Mouse (Mus musculus): ENCODE measurements around the gene Il6ra.
"Not testable (repeated sequence)": the region's sequence is repeated elsewhere in the genome, so short reads cannot be mapped to it uniquely, and the experiment has no call there.

Gene Il6ra

DNA sequence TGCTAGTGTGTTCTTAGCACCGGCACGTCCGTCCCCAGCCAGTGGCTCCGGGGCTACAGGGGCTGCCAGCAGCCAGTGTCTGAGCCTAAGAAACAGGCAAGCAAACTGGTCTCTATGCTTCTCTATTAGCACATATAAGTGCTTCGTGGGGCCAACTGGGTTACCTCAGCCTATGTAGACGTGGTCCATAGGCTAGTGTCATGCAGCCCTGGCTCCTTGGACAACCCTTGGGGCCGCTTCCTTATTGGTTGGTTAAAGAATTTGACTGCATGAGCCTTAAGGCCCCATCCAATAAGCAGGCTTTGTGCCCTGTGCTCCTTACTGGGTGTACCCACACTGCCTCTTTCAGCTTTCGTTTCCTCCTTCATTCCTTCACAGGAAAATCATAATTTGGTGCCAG is 37.2 kb downstream of the Il6ra start:
- DNase-seq (ENCODE audit: low read depth, low spot score): no peak

GRCm38 (mm10) chr3:89875021-89875420 is 38.0 kb downstream of the Il6ra start:
- no peak for DNase-seq (ENCODE audit: low read depth, low spot score)

GRCm38 (mm10) chr3:89874076-89874475 is 38.9 kb downstream of the Il6ra start:
- DNase-seq (ENCODE audit: low read depth, low spot score): no peak

- DNase-seq (ENCODE audit: low read depth, low spot score): no peak
These were observed 40.3 kb downstream of the Il6ra start for GRCm38 (mm10) chr3:89872684-89873083.

DNA sequence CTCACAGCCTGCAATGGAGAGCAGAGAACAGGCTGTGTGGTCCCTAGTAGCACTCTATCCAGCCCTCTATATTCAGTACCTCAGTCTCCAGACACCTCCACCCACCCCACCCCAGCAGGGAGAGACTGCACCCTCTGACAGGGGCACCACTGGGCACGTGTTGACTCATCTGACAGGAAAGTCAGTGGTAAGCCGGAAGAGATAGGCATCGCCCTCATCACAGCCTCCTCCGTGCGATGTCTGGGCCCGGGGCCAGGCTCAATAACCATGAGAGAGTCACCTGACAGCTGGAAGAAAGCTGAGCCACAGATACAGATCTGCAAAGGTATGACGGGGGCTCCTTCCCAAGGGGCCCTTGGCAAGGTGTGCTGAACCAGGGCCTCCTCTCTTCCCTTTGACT is 40.8 kb downstream of the Il6ra start:
- DNase-seq (ENCODE audit: low read depth, low spot score): no peak

DNA sequence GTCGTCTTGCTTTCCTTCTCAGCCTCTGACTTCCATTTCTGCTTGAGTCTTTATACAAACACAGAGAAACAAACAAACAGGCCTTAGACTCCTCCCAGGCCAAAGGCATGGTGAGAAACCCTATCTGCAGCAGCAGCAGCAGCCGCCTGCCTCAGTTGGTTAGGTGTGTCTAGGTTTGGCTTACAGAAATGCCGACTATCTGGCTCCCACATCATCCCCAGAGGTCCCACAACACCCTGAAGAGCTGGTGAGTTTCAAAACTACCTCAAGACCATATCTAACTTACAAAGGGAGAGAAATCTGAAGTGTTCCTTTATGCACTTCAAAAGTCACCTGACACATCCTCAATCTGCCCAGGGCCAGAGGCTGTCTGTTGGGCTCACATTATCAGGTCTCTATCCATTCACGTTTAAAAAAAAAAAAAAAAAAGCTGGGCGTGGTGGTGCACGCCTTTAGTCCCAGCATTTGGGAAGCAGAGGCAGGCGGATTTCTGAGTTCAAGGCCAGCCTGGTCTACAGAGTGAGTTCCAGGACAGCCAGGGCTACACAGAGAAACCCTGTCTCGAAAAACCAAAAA is 41.6 kb downstream of the Il6ra start:
- DNase-seq (ENCODE audit: low read depth, low spot score): no peak

DNA sequence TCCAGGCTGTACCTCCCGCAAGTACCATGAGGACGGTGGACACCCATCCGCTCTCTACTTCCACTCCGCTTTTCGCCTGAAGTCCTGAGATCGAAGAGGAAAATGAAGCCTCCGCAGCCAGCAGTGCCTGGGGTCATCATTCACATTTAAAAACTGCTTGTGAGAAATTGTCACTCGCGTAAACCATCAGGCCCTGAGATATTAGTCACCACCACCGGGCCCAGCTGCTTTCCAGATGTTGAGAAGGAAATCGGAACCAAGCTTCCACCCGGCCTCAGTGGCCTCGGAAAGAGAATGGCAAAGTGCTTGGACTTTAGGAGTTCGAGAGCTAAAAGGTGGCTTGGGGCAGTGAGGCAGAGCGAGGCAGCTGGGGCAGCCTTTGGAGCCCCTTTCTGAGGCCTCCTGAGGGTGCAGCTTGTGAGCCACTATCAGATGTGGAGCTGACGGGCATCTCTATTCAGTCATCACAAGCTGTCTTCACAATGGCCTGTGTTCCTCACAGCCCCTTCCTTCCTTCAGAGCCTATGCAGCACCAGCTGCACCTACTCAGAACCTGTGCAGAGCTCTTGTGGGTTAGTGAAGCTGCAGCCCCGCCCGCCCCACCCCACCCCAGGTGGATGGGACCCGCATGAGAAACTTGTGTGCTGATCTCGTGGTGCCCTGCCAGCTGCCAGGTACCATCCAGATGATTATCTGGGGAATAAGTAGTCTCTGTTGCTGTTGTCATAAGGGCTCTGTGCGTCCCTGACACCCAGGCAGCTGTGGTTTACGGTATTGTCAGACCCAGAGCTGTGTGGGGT is 42.3 kb downstream of the Il6ra start:
- DNase-seq (ENCODE audit: low read depth, low spot score): no peak

GRCm38 (mm10) chr3:89869556-89869955 is 43.4 kb downstream of the Il6ra start:
- no peak for DNase-seq (ENCODE audit: low read depth, low spot score)

DNA sequence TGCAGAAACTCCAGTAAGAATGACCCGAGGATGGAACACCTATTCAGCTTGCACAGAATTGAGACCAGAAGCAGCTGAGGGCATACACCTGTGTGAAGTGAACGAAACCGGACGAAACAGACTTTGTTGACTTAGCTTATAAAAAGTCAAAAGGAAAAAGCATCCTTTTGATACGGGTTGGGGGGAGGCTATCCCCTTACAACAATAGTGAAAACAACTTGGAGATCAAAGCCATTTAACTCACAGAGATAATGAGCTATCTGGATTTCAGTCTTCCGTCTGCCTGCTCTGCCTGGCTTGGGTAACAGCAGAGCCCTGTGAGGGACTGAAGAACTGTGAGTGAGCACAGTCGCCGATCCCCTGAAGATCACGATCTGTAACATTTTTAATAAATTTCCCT is 44.0 kb downstream of the Il6ra start:
- no peak for DNase-seq (ENCODE audit: low read depth, low spot score)

GRCm38 (mm10) chr3:89868357-89868756 is 44.6 kb downstream of the Il6ra start:
- DNase-seq (ENCODE audit: low read depth, low spot score): no peak

- DNase-seq (ENCODE audit: low read depth, low spot score): no peak
These were observed 45.3 kb downstream of the Il6ra start for GRCm38 (mm10) chr3:89867651-89868050.

GRCm38 (mm10) chr3:89865764-89866163 is 47.2 kb downstream of the Il6ra start:
- no peak for DNase-seq (ENCODE audit: low read depth, low spot score)

DNA sequence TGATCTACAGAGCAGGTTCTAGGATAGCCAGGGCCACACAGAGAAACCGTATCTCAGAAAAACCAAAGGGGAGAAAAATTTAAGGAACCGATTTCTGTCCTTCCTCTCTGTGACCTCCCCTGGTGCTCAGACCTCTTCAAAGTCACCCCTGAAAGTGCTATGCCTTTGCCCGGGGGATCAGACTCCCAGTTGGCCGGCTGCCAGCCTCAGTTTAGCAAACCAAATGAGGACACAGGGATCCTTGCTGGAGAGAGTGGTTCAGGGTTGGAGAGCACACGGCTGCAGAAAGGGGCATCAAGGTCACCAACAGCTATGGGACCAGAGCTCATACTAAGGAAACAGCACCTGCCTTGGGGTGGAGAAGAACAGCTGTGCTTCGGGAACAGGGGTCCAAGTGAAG is 48.0 kb downstream of the Il6ra start:
- DNase-seq (ENCODE audit: low read depth, low spot score): no peak

DNA sequence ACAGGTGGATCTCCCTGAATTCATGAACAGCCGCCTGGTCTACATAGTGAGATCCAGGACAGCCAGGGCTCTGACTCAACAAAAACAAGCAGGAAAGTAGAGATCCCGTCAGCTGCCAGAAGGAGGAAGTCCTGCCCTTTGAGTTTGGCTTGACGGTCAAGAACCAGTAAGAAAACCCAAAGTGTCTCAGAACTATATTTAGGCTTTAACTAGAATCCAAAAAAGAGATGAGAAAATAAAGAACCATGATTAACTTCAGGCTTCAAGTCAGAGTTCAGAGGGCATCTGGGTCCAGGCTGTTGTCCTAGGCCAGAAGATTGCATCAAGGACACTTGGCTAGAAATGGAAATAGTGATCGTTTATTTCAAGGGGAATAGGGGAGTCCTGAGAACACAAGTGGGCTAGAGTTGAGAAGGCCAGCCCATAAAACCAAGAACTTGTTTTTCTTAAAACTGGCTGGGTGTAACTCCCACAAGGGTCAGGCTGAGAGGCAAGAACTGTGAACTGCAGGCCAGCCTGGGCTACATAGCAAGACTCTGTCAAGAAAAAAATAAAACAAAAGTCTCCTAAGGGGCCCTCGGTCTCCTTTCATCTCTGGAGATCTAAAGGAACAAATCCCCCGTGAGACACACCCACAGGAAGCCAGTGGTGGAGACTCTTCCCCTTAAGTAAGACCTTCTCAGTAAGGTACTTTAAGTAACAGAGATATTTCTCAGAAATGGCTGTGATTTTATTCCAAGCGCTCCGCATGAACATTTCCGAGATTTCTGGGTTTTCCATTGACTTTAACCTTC is 49.1 kb downstream of the Il6ra start:
- DNase-seq (ENCODE audit: low read depth, low spot score): no peak

GRCm38 (mm10) chr3:89863276-89863675 is 49.7 kb downstream of the Il6ra start:
- not testable (repeated sequence) for DNase-seq (ENCODE audit: low read depth, low spot score)

GRCm38 (mm10) chr3:89862182-89862761 is 50.7 kb downstream of the Il6ra start:
- no peak for DNase-seq (ENCODE audit: low read depth, low spot score)

DNA sequence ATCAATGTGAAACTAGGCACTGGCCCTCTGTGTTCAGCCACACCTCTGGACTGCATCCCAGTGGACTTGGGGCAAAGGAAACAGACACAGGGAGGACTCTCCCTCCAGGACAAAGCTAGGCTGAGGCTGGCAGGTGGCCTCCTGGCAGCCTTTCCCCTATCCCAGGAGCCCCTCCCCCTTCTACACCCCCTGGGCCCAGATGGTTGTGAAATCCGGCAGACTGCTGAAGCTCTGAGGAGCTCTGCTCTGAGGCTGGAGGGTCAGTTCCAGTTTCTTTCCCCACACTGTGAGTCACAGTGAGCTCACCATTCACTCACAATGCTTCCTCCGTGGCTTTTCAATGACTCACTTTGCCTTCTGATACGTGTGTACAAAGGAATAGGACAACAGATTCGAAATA is 51.9 kb downstream of the Il6ra start:
- DNase-seq (ENCODE audit: low read depth, low spot score): no peak

- DNase-seq (ENCODE audit: low read depth, low spot score): no peak
These were observed 52.7 kb downstream of the Il6ra start for GRCm38 (mm10) chr3:89860343-89860742.

DNA sequence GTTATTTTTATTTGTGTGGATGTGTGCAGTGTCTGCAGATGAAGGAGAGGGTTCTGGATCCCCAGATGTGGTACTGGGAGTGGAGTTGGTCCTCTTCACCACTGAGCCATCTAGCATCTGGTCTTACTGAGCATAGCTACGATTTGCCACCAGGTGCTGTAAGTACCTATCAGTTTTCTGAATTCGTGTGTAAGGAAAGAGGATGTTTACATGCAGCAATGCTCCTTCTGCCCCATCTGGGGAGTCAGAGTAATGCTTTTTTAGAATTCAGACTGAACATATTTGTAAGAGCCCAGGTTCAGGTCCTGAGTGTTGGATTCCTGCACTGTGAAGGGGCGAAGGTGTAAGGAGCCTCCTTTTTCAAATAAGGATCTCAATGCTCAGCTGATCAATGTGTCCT is 53.1 kb downstream of the Il6ra start:
- DNase-seq (ENCODE audit: low read depth, low spot score): peak; percentile 38

GRCm38 (mm10) chr3:89858888-89859287 is 54.1 kb downstream of the Il6ra start:
- DNase-seq (ENCODE audit: low read depth, low spot score): no peak

DNA sequence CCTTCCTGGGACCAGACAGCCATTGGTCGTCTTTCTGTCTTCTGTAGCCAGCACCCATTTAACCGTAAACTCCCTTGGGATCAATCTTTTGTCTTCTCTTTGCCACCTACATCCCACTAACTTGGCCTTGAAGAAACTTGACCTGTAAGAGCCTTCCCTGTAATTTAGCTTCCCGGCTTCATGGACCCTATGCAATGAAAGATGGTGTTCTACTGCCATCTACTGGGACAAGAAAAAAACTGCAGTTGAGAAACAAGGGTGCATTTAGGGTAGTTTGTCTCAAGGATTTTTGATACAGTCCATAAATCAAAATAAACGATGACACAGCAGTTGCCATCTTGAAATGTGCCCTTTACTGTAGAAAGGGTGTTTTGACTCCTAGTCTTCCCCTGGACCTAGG is 54.9 kb downstream of the Il6ra start:
- DNase-seq (ENCODE audit: low read depth, low spot score): peak; percentile 59

- DNase-seq (ENCODE audit: low read depth, low spot score): peak; percentile 39
These were observed 55.6 kb downstream of the Il6ra start for GRCm38 (mm10) chr3:89857353-89857752.

Data from A20 (cell line).